ENCODE assay signal across 29 mouse cellular contexts in the genomic region with DNA sequence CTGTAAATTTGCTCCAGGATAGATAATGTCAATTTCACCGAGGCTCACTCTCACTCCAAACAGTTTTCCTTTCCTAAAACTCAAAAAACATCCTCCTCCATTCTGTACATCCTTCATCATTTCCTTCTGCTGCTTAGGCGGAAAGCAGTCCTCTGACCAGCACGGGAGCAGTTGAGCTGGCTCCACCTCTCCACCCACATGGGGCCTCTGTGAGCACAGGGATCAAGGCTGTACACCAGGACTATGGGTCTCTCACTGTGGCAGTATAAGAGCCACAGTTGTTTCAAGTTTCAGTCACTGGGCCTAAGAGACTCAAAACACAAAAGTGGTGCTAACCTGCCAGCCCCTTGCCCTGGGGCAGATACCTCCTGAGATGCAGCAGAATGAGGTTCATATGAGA. TPM values are rescaled to one million over a fixed set of nuclear protein-coding genes. Genes with fewer than 3 reads are reported as not detected.
DNase-seq lines count a peak whose midpoint lies in the region; ATAC-seq and TF ChIP-seq lines count a peak whose summit lies in the region.
"Had no signal": no experiment of that assay in that cellular context is flagged by ENCODE, and none has a peak within 500 bp of the region (broad histone marks: within the 10 kb centered on the region; RNA-seq: fewer than 3 reads in every experiment).

No protein-coding gene starts in this region.

- H3K9me3 ChIP-seq in heart, embryonic 10.5 days, result no peaks in the 10 kb centered on the region
- H3K9me3 ChIP-seq in kidney, postnatal 0 days (replicated peaks; ENCODE audit: low read length), result no peaks in the 10 kb centered on the region
- H3K9me3 ChIP-seq in kidney, embryonic 14.5 days (ENCODE audit: control insufficient read depth, low read length), result no peaks in the 10 kb centered on the region
- H3K9me3 ChIP-seq: embryonic facial prominence, embryonic 12.5 days; embryonic facial prominence, embryonic 15.5 days; G1E; heart, embryonic 15.5 days had no signal

- H3K27ac ChIP-seq in heart, embryonic 10.5 days, result no peak overlapping the region
- H3K27ac ChIP-seq in kidney, postnatal 0 days, result no peak overlapping the region
- H3K27ac ChIP-seq in kidney, embryonic 14.5 days (ENCODE audit: low read depth, low read length), result no peak overlapping the region
- H3K27ac ChIP-seq: embryonic facial prominence, embryonic 12.5 days; embryonic facial prominence, embryonic 15.5 days; heart, embryonic 15.5 days; hindbrain, embryonic 14.5 days; hindbrain, postnatal 0 days had no signal

- H3K4me3 ChIP-seq in heart, embryonic 10.5 days, result no peak overlapping the region
- no peak overlapping the region for H3K4me3 ChIP-seq in kidney, postnatal 0 days (replicated peaks; ENCODE audit: low read depth, low read length)
- no peak overlapping the region for H3K4me3 ChIP-seq in kidney, embryonic 14.5 days (ENCODE audit: low read length)
- H3K4me3 ChIP-seq: embryonic facial prominence, embryonic 12.5 days; embryonic facial prominence, embryonic 15.5 days; heart, embryonic 15.5 days had no signal

- H3K4me2 ChIP-seq in kidney, postnatal 0 days (ENCODE audit: low read length), result no peak overlapping the region
- no peak overlapping the region for H3K4me2 ChIP-seq in kidney, embryonic 14.5 days (replicated peaks; ENCODE audit: low read depth, low read length)
- H3K4me2 ChIP-seq: embryonic facial prominence, embryonic 12.5 days; embryonic facial prominence, embryonic 15.5 days; heart, embryonic 15.5 days; hindbrain, embryonic 14.5 days had no signal

- no peak for TF ChIP-seq CTCF in kidney, postnatal 0 days (IDR thresholded peaks at IDR 0.05; ENCODE audit: low read depth)

- no peak for ATAC-seq in kidney, postnatal 0 days (replicated peaks; ENCODE audit: low FRiP score, low read depth)
- ATAC-seq in kidney, embryonic 14.5 days (ENCODE audit: low FRiP score, low TSS enrichment), result no peak
- ATAC-seq: forebrain, embryonic 14.5 days; forebrain, postnatal 0 days; hindbrain, postnatal 0 days; inflammation-experienced regulatory T-cells, adult 6 months; intestine, embryonic 16.5 days; Patski had no signal

- intact Hi-C loops in gastrocnemius, postnatal 14 days (cut with DNase I; ENCODE audit: low total_unique reads), result no loop called here
- intact Hi-C loops in heart, postnatal 10 days (cut with DNase I), result no loop called here

- no peak overlapping the region for H3K9ac ChIP-seq in kidney, postnatal 0 days (ENCODE audit: low read depth, low read length)
- no peak overlapping the region for H3K9ac ChIP-seq in kidney, embryonic 14.5 days (ENCODE audit: low read depth, low read length)
- H3K9ac ChIP-seq: embryonic facial prominence, embryonic 12.5 days; embryonic facial prominence, embryonic 15.5 days; forebrain, postnatal 0 days; heart, embryonic 15.5 days; hindbrain, embryonic 14.5 days had no signal

- H3K36me3 ChIP-seq in heart, embryonic 10.5 days, result no peaks in the 10 kb centered on the region
- no peaks in the 10 kb centered on the region for H3K36me3 ChIP-seq in kidney, postnatal 0 days (ENCODE audit: insufficient read depth, low read length)
- no peaks in the 10 kb centered on the region for H3K36me3 ChIP-seq in kidney, embryonic 14.5 days (ENCODE audit: control insufficient read depth, insufficient read depth, low read length)
- H3K36me3 ChIP-seq: embryonic facial prominence, embryonic 12.5 days; embryonic facial prominence, embryonic 15.5 days; G1E; heart, embryonic 15.5 days had no signal

- peaks cover 7% of the 10 kb centered on the region; the same call in 1 of the 2 replicates for H3K4me1 ChIP-seq in heart, embryonic 10.5 days
- no peaks in the 10 kb centered on the region for H3K4me1 ChIP-seq in kidney, postnatal 0 days (replicated peaks; ENCODE audit: insufficient read depth, low read length)
- no peaks in the 10 kb centered on the region for H3K4me1 ChIP-seq in kidney, embryonic 14.5 days (ENCODE audit: control insufficient read depth, insufficient read depth, low read length)
- H3K4me1 ChIP-seq: embryonic facial prominence, embryonic 12.5 days; embryonic facial prominence, embryonic 15.5 days had no signal

- no peaks in the 10 kb centered on the region for H3K27me3 ChIP-seq in heart, embryonic 10.5 days (ENCODE audit: insufficient read depth, poor library complexity, severe bottlenecking)
- no peaks in the 10 kb centered on the region for H3K27me3 ChIP-seq in kidney, postnatal 0 days (ENCODE audit: insufficient read depth, low read length)
- no peaks in the 10 kb centered on the region for H3K27me3 ChIP-seq in kidney, embryonic 14.5 days (ENCODE audit: control insufficient read depth, insufficient read depth, low read length)
- H3K27me3 ChIP-seq: CH12.LX; embryonic facial prominence, embryonic 12.5 days; embryonic facial prominence, embryonic 15.5 days; heart, embryonic 15.5 days; Patski had no signal

- DNase-seq in gastrocnemius, postnatal 14 days, result peak; percentile 7
- DNase-seq in gastrocnemius, postnatal 4 days (ENCODE audit: low spot score in 2 of 2), result no peak
- peak; percentile 15 to 22 for DNase-seq in heart, postnatal 10 days
- no peak for DNase-seq in heart, embryonic 10.5 days (ENCODE audit: low spot score)
- DNase-seq in kidney, postnatal 0 days (ENCODE audit: low spot score), result peak; percentile 6
- peak; percentile 1 for DNase-seq in adipocyte (ENCODE audit: low spot score)
- DNase-seq: adrenal gland, adult 2 months; adrenal gland, postnatal 14 days; B cell, adult 2 months; cerebellum, adult 11 months; cerebellum, adult 2 months; cerebellum, adult 9-11 months; cerebellum, postnatal 25 days; forebrain, postnatal 0 days; gastrocnemius, postnatal 10 days; kidney, adult 18-20 months had no signal

- WGBS in heart, embryonic 10.5 days, result 42% methylated on average over 3 of the region's 3 CpGs
- WGBS in kidney, postnatal 0 days, result 33% methylated on average over 3 of the region's 3 CpGs
- WGBS in kidney, embryonic 14.5 days, result 50% methylated on average over 3 of the region's 3 CpGs

RNA-seq across cellular contexts. Expression of a gene that starts 32.1 kb away (rescaled TPM):
- 10 to 100 TPM; 67.2 to 85.5 TPM for total RNA-seq in gastrocnemius, postnatal 14 days (2021)
- total RNA-seq in gastrocnemius, postnatal 4 days (2021), result 100 to 1,000 TPM; 163 to 171 TPM
- 100 to 1,000 TPM; 123 to 128 TPM for total RNA-seq in heart, postnatal 10 days (2021)
- polyA plus RNA-seq in heart, embryonic 10.5 days (2016; fragmentation: Nextera tagmentation; extraction: Ambion mirVana), result 66.7 and 78.8 TPM in 2 replicates
- polyA plus RNA-seq in kidney, postnatal 0 days (2015; fragmentation: Nextera tagmentation; extraction: Ambion mirVana), result 99.7 and 113 TPM in 2 replicates
- polyA plus RNA-seq in kidney, embryonic 14.5 days (2014; fragmentation: Nextera tagmentation; extraction: Ambion mirVana), result 60.1 and 78.5 TPM in 2 replicates
- total RNA-seq: common myeloid progenitor, adult 5-6 weeks had no signal
- polyA plus RNA-seq: G1E had no signal

Comparison
In these comparisons a context has a peak if more than half of its experiments do, and no peak if none do; other contexts are left out.
1. DNase-seq: peak in gastrocnemius, postnatal 14 days (single experiment), heart, postnatal 10 days (2 of 2), kidney, postnatal 0 days (single experiment) and adipocyte (single experiment); none in gastrocnemius, postnatal 4 days (0 of 2) and heart, embryonic 10.5 days (single experiment).